Mouse (Mus musculus) B cell, adult 2 months (primary cell): ENCODE data around the gene Olfr94.
"Not testable (repeated sequence)": the region's sequence is repeated elsewhere in the genome, so short reads cannot be mapped to it uniquely, and the experiment has no call there.

Experiments used
- DNase-seq, 2 experiments: peaks; one replicate each; pipeline ENCODE4 v3.0.0; 2022

Gene Olfr94

GRCm38 (mm10) chr17:37200894-37201293 lies at the start of gene Olfr94:
Gene Olfr94, minus strand, starts transcription at chr17:37200994.
- DNase-seq: no peak

- peak; percentile 69 to 71 for DNase-seq
These were observed 49.8 kb upstream of the Olfr94 start for GRCm38 (mm10) chr17:37250544-37250943.

- DNase-seq: no peak
These were observed 48.7 kb upstream of the Olfr94 start for GRCm38 (mm10) chr17:37249460-37249859.

GRCm38 (mm10) chr17:37246715-37247114 lies 45.9 kb upstream of the Olfr94 start:
- peak; percentile 79 to 85 for DNase-seq

- no peak for DNase-seq
These were observed 41.4 kb upstream of the Olfr94 start for GRCm38 (mm10) chr17:37242198-37242597.

DNA sequence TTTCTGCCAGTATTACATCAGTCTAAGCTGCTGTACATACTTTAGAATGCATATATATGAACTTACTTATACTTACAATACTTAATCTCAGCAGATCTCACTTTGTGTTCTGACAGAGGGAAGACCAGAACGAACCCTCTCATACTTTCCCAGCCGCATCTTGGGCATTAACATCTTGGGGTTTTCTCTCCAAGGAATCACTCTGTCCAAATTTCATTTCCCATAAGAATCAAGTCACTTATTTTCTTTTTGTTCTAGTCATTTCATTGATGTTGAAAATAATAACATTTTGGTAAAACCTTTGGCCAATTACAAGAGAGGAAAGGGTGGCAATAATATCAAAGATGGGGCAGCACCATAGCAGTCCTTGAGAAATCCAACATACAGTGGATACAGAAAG lies 36.4 kb upstream of the Olfr94 start, which contains the start of gene Olfr97:
Gene Olfr97 (minus strand): TSS at position 101 of the 400 bp plus-strand sequence.
- not testable (repeated sequence) for DNase-seq

- DNase-seq: no peak
These were observed 21.1 kb upstream of the Olfr94 start for GRCm38 (mm10) chr17:37221879-37222278.

GRCm38 (mm10) chr17:37219846-37220245 lies 19.1 kb upstream of the Olfr94 start, which contains the start of gene Olfr96:
Gene Olfr96, plus strand, starts transcription at chr17:37220146.
- no peak for DNase-seq

DNA sequence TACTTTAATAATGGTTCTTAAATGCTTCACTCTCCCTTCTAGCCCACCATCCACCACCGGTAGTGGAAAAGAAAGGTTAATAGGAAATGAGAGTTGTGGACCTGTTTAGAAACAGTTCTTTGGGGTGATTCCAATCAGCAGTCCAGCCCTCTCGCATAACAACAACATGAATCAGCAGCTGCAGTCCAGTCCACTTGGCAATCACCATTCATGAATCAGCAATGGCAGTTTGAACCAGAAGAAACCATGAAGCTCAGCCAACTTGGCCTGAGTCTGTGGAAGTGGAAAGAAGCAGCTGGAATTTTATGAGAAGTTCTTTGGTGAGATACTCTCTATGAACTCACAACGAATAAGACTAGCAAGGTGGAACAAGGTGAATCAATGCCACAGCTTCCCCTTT lies 17.7 kb upstream of the Olfr94 start:
- no peak for DNase-seq

- no peak for DNase-seq
These were observed 12.2 kb upstream of the Olfr94 start, which contains the start of gene Olfr95 for GRCm38 (mm10) chr17:37213018-37213417. Gene Olfr95, minus strand, starts transcription at chr17:37213118.

DNA sequence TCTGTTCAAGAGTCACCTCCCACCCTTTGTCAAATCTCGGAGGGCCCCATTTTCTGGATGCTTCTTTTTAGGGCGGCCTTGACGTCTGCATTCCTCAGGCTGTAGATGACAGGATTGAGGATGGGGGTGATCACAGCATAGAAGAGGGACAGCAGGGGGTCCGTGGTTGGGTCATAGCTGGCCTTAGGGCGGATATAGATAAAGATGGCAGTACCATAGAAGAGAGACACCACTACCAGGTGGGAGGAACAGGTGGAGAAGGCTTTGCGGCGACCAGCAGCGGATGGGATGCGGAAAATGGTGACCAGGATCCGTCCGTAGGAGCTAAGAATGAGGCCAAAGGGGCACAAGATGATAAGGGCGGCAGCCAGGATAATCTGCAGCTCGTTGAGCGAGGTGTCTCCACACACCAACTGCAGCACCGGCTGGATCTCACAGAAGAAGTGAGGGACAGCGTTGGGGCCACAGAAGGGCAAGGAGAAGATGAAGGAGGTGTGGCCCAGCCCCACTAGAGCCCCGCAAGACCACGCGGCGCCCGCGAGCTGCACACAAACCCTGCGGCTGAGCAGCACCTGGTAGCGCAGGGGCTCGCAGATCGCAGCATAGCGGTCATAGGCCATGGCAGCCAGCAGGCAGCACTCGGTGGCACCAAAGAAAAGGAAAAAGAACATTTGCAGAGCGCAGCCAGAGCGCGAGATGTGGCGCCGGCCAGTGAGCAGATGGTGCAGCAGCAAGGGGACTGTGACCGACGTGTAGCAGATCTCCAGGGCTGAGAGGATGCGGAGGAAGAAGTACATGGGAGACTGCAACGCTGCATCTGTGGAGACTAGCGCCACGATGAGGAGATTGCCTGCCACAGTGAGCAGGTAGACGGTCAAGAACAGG lies 10.3 kb upstream of the Olfr94 start:
- no peak for DNase-seq

DNA sequence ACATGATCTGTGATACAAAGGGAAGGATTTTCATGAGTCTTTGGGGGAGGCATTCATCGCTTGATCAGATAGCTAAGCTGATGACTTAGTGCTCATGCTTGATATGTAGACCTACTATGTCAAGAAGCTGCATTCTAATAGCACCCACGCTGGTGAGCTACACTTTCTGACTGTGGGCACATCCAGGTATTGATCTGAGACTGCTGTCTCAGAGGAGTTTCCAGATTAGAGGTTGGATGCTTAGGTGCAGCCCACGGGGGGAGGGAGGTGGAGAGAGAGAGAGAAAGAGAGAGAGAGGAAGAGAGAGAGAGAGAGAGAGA lies 3.1 kb upstream of the Olfr94 start:
- DNase-seq: no peak

GRCm38 (mm10) chr17:37203206-37203916 lies 2.6 kb upstream of the Olfr94 start:
- DNase-seq: peak; percentile 74 to 75

- DNase-seq: no peak
These were observed 3.7 kb downstream of the Olfr94 start for GRCm38 (mm10) chr17:37196845-37197724.

GRCm38 (mm10) chr17:37194782-37195181 lies 6.0 kb downstream of the Olfr94 start:
- no peak for DNase-seq

DNA sequence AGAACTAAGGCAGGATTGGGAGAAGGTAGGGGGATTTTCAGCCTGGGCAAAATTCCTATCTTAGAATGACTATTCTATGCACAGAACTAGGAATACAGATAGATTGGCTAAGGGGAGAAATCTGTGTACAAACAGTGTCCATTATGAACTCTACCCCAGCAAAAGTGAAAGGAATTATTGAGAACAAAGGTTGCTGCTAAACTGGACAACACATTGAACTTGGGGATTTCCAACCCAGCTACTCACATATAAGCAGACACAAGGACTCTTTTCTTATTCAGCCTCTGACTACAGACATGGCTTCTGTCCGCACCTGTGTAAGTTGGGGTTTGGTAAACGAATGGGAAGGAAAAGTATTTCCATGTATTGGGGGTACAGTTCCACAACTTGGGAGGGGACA lies 7.1 kb downstream of the Olfr94 start, which contains the start of gene Ubd:
Gene Ubd (plus strand): TSS at position 237 of the 400 bp plus-strand sequence.
- DNase-seq: no peak

GRCm38 (mm10) chr17:37193032-37193431 lies 7.8 kb downstream of the Olfr94 start:
- DNase-seq: no peak

- no peak for DNase-seq
These were observed 10.1 kb downstream of the Olfr94 start for GRCm38 (mm10) chr17:37190711-37191110.

DNA sequence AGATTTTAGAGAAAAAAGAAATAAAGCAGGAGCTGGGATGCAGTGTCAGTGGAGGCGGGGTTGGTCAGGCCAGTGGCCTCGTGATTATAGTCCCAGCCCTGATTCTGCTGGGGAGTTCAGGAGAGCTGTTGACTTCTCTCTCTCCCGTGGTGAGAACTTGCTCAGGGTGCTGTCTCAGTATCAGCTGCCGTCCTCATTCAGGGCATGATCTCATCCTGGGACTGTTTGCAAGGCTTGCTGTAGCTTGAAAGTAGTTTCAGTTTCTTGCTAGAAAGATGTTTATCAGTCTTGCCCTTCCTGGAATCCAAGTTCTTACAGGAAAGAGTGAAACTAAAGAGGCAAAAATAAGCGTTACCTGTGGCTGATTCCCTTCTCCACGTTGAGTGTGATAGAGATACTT lies 15.3 kb downstream of the Olfr94 start:
- DNase-seq: no peak

DNA sequence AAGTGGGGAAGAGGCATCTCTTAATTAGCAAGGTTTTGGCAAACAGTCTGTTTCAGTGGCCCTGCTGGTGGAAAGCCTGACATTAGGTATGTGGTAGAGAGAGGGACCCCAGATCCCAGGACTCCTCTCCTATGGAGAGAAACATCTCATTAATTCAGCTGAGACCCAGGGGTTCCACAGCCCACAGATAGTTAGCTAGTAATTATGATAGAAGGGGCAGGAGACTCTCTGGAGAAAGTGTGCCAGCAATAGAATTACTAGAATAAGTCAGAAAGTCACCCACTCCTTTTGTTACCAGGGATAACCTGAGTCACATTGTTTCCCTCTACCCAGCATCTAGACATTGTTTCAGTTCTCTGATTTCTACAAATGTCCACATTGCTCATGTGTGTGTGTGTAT lies 39.4 kb downstream of the Olfr94 start, which contains the start of gene Olfr93:
Gene Olfr93 (minus strand): TSS at position 101 of the 400 bp plus-strand sequence.
- no peak for DNase-seq
